In genomic region chr2:150771169-150771568, GRCm38 (mm10) we compare ENCODE assay signal across 10 mouse cellular contexts. TPM values are rescaled to one million over a fixed set of nuclear protein-coding genes. Genes with fewer than 3 reads are reported as not detected.
DNase-seq lines count a peak whose midpoint lies in the region; ATAC-seq and TF ChIP-seq lines count a peak whose summit lies in the region.
"Had no signal": no experiment of that assay in that cellular context is flagged by ENCODE, and none has a peak within 500 bp of the region (broad histone marks: within the 10 kb centered on the region; RNA-seq: fewer than 3 reads in every experiment).

No protein-coding gene starts in this region.

- no peak overlapping the region for H3K4me3 ChIP-seq in heart, embryonic 14.5 days (ENCODE audit: control insufficient read depth in 1 of 2, insufficient read depth in 1 of 2, low read depth in 1 of 2, low read length in 2 of 2)
- no peak overlapping the region for H3K4me3 ChIP-seq in limb, embryonic 12.5 days (replicated peaks)
- H3K4me3 ChIP-seq in limb, embryonic 10.5 days: no peak overlapping the region
- no peak overlapping the region for H3K4me3 ChIP-seq in forebrain, embryonic 16.5 days (replicated peaks; ENCODE audit: low read length)
- no peak overlapping the region for H3K4me3 ChIP-seq in olfactory bulb, adult 2 months (ENCODE audit: insufficient read depth, low read depth, low read length)
- H3K4me3 ChIP-seq: megakaryocyte, embryonic 14.5 days had no signal

- DNase-seq in heart, postnatal 10 days: no peak
- DNase-seq in limb, embryonic 10.5 days (ENCODE audit: low spot score): no peak
- DNase-seq in left cerebral cortex, adult 8-10 months (ENCODE audit: low spot score in 2 of 2): no peak
- DNase-seq: cerebellum, adult 9-10 months had no signal

- intact Hi-C loops in heart, postnatal 10 days (cut with DNase I): loop anchor here (2.0 kb wide), 1 partner anchor 18 kb away; no protein-coding TSS in a partner anchor

- H3K27me3 ChIP-seq in heart, embryonic 14.5 days (ENCODE audit: control insufficient read depth, insufficient read depth, low read length): no peaks in the 10 kb centered on the region
- H3K27me3 ChIP-seq in limb, embryonic 12.5 days: no peaks in the 10 kb centered on the region
- H3K27me3 ChIP-seq in limb, embryonic 10.5 days (ENCODE audit: low read depth, poor library complexity, severe bottlenecking): no peaks in the 10 kb centered on the region
- H3K27me3 ChIP-seq in forebrain, embryonic 16.5 days (replicated peaks; ENCODE audit: control insufficient read depth, insufficient read depth, low read length): no peaks in the 10 kb centered on the region
- H3K27me3 ChIP-seq: CH12.LX; megakaryocyte, embryonic 14.5 days had no signal

- WGBS in heart, embryonic 14.5 days: 30% methylated on average over 6 of the region's 6 CpGs
- WGBS in limb, embryonic 12.5 days: 76% methylated on average over 6 of the region's 6 CpGs
- whole genome bisulfite sequencing in limb, embryonic 10.5 days: 86% methylated on average over 6 of the region's 6 CpGs
- WGBS in forebrain, embryonic 16.5 days: 54% methylated on average over 6 of the region's 6 CpGs
- 59% methylated on average over 6 of the region's 6 CpGs for WGBS in olfactory bulb, adult 2 months

- TF ChIP-seq POLR2A in olfactory bulb, adult 2 months (IDR thresholded peaks at IDR 0.05; ENCODE audit: insufficient read depth, low read depth, low read length): no peak

- no peak for TF ChIP-seq CTCF in olfactory bulb, adult 2 months (IDR thresholded peaks at IDR 0.05; ENCODE audit: insufficient read depth, low read depth, low read length)

- no peaks in the 10 kb centered on the region; the same call in 1 of the 2 replicates for H3K36me3 ChIP-seq in heart, embryonic 14.5 days (ENCODE audit: control insufficient read depth, insufficient read depth, low read length)
- H3K36me3 ChIP-seq in limb, embryonic 12.5 days: peaks cover 30% of the 10 kb centered on the region
- peaks cover 43% of the 10 kb centered on the region for H3K36me3 ChIP-seq in limb, embryonic 10.5 days
- peaks cover 5% of the 10 kb centered on the region for H3K36me3 ChIP-seq in forebrain, embryonic 16.5 days (ENCODE audit: control insufficient read depth, insufficient read depth)

- peaks cover 65 to 78% of the 10 kb centered on the region in 2 experiments for H3K4me1 ChIP-seq in heart, embryonic 14.5 days (ENCODE audit: control insufficient read depth in 2 of 2, insufficient read depth in 2 of 2, low read length in 2 of 2)
- peaks cover 28% of the 10 kb centered on the region for H3K4me1 ChIP-seq in limb, embryonic 12.5 days (replicated peaks)
- peaks cover 6% of the 10 kb centered on the region for H3K4me1 ChIP-seq in limb, embryonic 10.5 days
- H3K4me1 ChIP-seq in forebrain, embryonic 16.5 days (replicated peaks; ENCODE audit: control insufficient read depth, insufficient read depth, low read length): peaks cover 23% of the 10 kb centered on the region
- peaks cover 12% of the 10 kb centered on the region for H3K4me1 ChIP-seq in olfactory bulb, adult 2 months (ENCODE audit: control insufficient read depth, insufficient read depth, low read length)

- H3K9ac ChIP-seq in heart, embryonic 14.5 days (ENCODE audit: low read length): peak overlapping the region; percentile 13; the same call in 1 of the 2 replicates
- H3K9ac ChIP-seq in limb, embryonic 12.5 days (replicated peaks): no peak overlapping the region
- H3K9ac ChIP-seq in forebrain, embryonic 16.5 days (replicated peaks; ENCODE audit: low read depth, low read length): no peak overlapping the region

- no peak for ATAC-seq in heart, embryonic 14.5 days (ENCODE audit: insufficient number of reproducible peaks, insufficient read depth, low FRiP score, low read depth)
- no peak for ATAC-seq in limb, embryonic 12.5 days (ENCODE audit: insufficient number of reproducible peaks, insufficient read depth, low FRiP score, low TSS enrichment, low read depth)
- no peak for ATAC-seq in forebrain, embryonic 16.5 days

- H3K27ac ChIP-seq in heart, embryonic 14.5 days (replicated peaks in 1 of 2; ENCODE audit: control insufficient read depth in 1 of 2, insufficient read depth in 1 of 2, low read depth in 2 of 2, low read length in 2 of 2): peak overlapping the region; percentile 92 to 96
- peak overlapping the region; percentile 87 for H3K27ac ChIP-seq in limb, embryonic 12.5 days
- no peak overlapping the region for H3K27ac ChIP-seq in limb, embryonic 10.5 days
- peak overlapping the region; percentile 51 for H3K27ac ChIP-seq in forebrain, embryonic 16.5 days (ENCODE audit: low read length)
- 0 out of 2 replicates have a peak overlapping the region, but pooled peaks have one; percentile 0 for H3K27ac ChIP-seq in olfactory bulb, adult 2 months (ENCODE audit: insufficient read depth, low read depth, low read length)

- H3K9me3 ChIP-seq in heart, embryonic 14.5 days (ENCODE audit: control insufficient read depth, low read length): no peaks in the 10 kb centered on the region
- H3K9me3 ChIP-seq in limb, embryonic 12.5 days: no peaks in the 10 kb centered on the region
- no peaks in the 10 kb centered on the region for H3K9me3 ChIP-seq in limb, embryonic 10.5 days (replicated peaks)
- no peaks in the 10 kb centered on the region for H3K9me3 ChIP-seq in forebrain, embryonic 16.5 days (ENCODE audit: control insufficient read depth, low read length)
- H3K9me3 ChIP-seq: megakaryocyte, embryonic 14.5 days had no signal

- 0 out of 2 replicates have a peak overlapping the region, but pooled peaks have one; percentile 14 for H3K4me2 ChIP-seq in heart, embryonic 14.5 days (ENCODE audit: low read length)
- peak overlapping the region; percentile 17; the same call in 1 of the 2 replicates for H3K4me2 ChIP-seq in limb, embryonic 12.5 days
- no peak overlapping the region for H3K4me2 ChIP-seq in forebrain, embryonic 16.5 days (ENCODE audit: low read length)

RNA-seq across cellular contexts. Expression of gene Pygb, which starts 15.4 kb away (rescaled TPM):
- polyA plus RNA-seq in heart, embryonic 14.5 days (2014; fragmentation: Nextera tagmentation; extraction: Ambion mirVana): 161 and 199 TPM in 2 replicates
- total RNA-seq in heart, postnatal 10 days (2021): 100 to 1,000 TPM; 374 to 404 TPM
- polyA plus RNA-seq in limb, embryonic 12.5 days (2016; fragmentation: Nextera tagmentation; extraction: Ambion mirVana): 84.0 and 85.4 TPM in 2 replicates
- polyA plus RNA-seq in limb, embryonic 10.5 days (2016; fragmentation: Nextera tagmentation; extraction: Ambion mirVana): 48.7 and 61.1 TPM in 2 replicates
- polyA plus RNA-seq in forebrain, embryonic 16.5 days (2015; fragmentation: Nextera tagmentation; extraction: Ambion mirVana): 102 and 110 TPM in 2 replicates
- not detected in 2 replicates for polyA plus RNA-seq in olfactory bulb, adult 2 months (2012; ENCODE audit: insufficient read depth, insufficient read length, low replicate concordance, missing spikeins)
- 100 to 1,000 TPM; 143 to 172 (median 150) TPM for total RNA-seq in left cerebral cortex, adult 8-10 months (2022)

RNA-seq across cellular contexts. Expression of gene Entpd6, which starts 22.3 kb away (rescaled TPM):
- 18.5 and 18.6 TPM in 2 replicates for polyA plus RNA-seq in heart, embryonic 14.5 days (2014; fragmentation: Nextera tagmentation; extraction: Ambion mirVana)
- 10 to 100 TPM; 15.2 to 16.1 TPM for total RNA-seq in heart, postnatal 10 days (2021)
- polyA plus RNA-seq in limb, embryonic 12.5 days (2016; fragmentation: Nextera tagmentation; extraction: Ambion mirVana): 24.2 and 25.0 TPM in 2 replicates
- polyA plus RNA-seq in limb, embryonic 10.5 days (2016; fragmentation: Nextera tagmentation; extraction: Ambion mirVana): 35.1 and 35.7 TPM in 2 replicates
- 51.4 and 62.3 TPM in 2 replicates for polyA plus RNA-seq in forebrain, embryonic 16.5 days (2015; fragmentation: Nextera tagmentation; extraction: Ambion mirVana)
- polyA plus RNA-seq in olfactory bulb, adult 2 months (2012; ENCODE audit: insufficient read depth, insufficient read length, low replicate concordance, missing spikeins): not detected in 2 replicates
- total RNA-seq in left cerebral cortex, adult 8-10 months (2022): 10 to 100 TPM; 45.8 to 48.9 (median 47.7) TPM

Comparison
In these comparisons a context has a peak if more than half of its experiments do, and no peak if none do; other contexts are left out.
1. RNA of gene Pygb, which starts 15.4 kb away (polyA plus RNA-seq): 161 to 199 TPM in heart, embryonic 14.5 days, 102 to 110 TPM in forebrain, embryonic 16.5 days, 84.0 to 85.4 TPM in limb, embryonic 12.5 days and 48.7 to 61.1 TPM in limb, embryonic 10.5 days; not detected in olfactory bulb, adult 2 months; every median in the first group is over 10 times any median in the second.